Mouse (Mus musculus): ENCODE data around the gene 4930563M21Rik.

GRCm38 (mm10) chr9:56056147-56056546 lies 45.8 kb upstream of the 4930563M21Rik start:
- TF ChIP-seq MAFK (IDR thresholded peaks at IDR 0.05; ENCODE audit: insufficient read depth, low read depth, low read length) (no peak), ZNF384 (IDR thresholded peaks at IDR 0.05; ENCODE audit: low read depth, low read length) (no peak), ZC3H11A (IDR thresholded peaks at IDR 0.05; ENCODE audit: borderline replicate concordance, low read depth, low read length) (no peak), HCFC1 (IDR thresholded peaks at IDR 0.05; ENCODE audit: borderline replicate concordance, insufficient read depth, low read length) (no peak), CHD2 (IDR thresholded peaks at IDR 0.05; ENCODE audit: low read depth, low read length) (no peak)

Data from ES-E14 (cell line).